Mouse (Mus musculus) testis, adult 2 months (tissue): ENCODE results near the gene Myo6.

ENCODE experiments used
- CTCF ChIP-seq: fragments of 200-500 bp; IDR thresholded peaks from 2 replicates; pipeline ENCODE4 v1.5.1; 2012; ENCODE audit warnings: low read depth, mild to moderate bottlenecking, inconsistent platforms, low read length, moderate library complexity; ENCODE audit not compliant: control insufficient read depth, insufficient read depth, insufficient replicate concordance
- POLR2A ChIP-seq: fragments of 200-500 bp; IDR thresholded peaks from 2 replicates; pipeline ENCODE4 v1.6.1; 2012; ENCODE audit warnings: low read depth, mild to moderate bottlenecking, inconsistent platforms, low read length, moderate library complexity; ENCODE audit not compliant: control insufficient read depth

DNA sequence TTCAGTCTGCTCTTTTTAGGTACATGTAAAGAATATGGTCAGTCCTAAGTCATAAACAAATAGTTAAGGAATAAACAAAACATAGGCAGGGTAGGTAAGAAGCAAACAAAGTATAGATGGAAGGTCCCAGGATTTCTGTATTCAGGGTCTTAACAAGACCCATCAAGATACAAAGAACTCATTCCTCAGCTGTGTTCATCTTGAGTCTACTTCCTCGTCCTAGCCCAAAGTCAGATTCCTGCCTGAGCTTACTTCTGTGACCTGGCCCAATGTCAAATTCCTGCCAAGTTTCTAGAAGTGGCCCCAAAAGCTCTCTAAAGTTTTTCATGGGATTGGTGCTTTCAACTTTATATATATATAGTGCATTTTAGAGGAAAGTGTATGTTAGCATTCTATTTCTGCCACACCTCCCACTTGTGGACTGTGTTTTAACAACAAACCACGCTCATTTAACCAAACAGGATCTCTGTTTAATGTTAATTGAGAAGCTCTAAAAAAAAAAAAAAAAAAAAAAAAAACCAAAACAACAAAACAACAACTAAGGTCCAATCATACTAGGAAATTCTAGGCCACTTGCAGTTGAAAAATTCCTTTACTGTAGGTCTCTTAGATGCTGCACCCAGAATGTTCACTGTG is 119.8 kb downstream of the Myo6 start:
- TF ChIP-seq CTCF (no peak), POLR2A (no peak)
